In the genomic region with DNA sequence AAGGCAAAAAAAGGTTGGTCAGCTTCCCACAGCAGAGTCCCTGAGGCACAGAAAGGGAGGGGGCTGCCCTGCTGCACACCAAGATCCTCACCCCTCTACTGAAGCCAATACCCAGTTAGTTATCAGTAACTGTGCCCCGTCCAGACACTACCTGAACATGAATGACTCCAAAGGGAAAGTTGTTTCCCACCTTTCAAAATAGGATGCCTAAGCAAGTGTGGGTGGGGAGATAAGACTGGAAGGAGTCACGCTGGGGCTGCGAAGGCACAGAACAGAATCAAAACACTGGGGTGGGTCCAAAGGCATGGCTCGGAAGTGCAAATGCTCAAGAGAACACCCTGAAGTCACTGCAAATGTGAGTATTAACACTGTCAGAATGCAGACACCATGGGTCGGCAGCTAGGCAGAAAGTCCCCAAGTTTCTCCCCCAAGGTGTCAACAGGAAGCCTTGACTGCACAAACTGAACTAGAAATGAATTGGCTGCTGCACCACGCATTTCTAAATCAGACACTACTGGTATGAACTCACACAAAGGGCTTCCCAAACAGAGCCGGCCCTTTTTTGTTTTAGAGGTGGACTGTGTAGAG, we compare ENCODE assay signal across 13 mouse cellular contexts. TPM values are rescaled to one million over a fixed set of nuclear protein-coding genes. Genes with fewer than 3 reads are reported as not detected.
DNase-seq lines count a peak whose midpoint lies in the region; ATAC-seq and TF ChIP-seq lines count a peak whose summit lies in the region.
"Had no signal": no experiment of that assay in that cellular context is flagged by ENCODE, and none has a peak within 500 bp of the region (broad histone marks: within the 10 kb centered on the region; RNA-seq: fewer than 3 reads in every experiment).

No protein-coding gene starts in this region.

- DNase-seq in lung, embryonic 14.5 days = no peak
- DNase-seq in lung, postnatal 36 days = no peak
- DNase-seq in liver, embryonic 13.5 days = peak; percentile 85
- DNase-seq in spleen, postnatal 14 days (ENCODE audit: low spot score in 2 of 2) = peak; percentile 35 to 40
- no peak for DNase-seq in adrenal gland, adult (ENCODE audit: inconsistent age in 2 of 2, low spot score in 1 of 2)
- DNase-seq in gastrocnemius, postnatal 4 days (ENCODE audit: low spot score in 2 of 2) = no peak
- DNase-seq in midbrain, postnatal 0 days (ENCODE audit: low spot score) = no peak
- DNase-seq: kidney, adult 2 months; right cerebral cortex, adult 18-20 months; thymus, postnatal 14 days had no signal

- TF ChIP-seq POLR2A in bone marrow, adult 2 months (IDR thresholded peaks at IDR 0.05; ENCODE audit: borderline replicate concordance, control insufficient read depth, low read depth, low read length) = no peak

- peaks cover 8% of the 10 kb centered on the region; the same call in 1 of the 2 replicates for H3K27me3 ChIP-seq in lung, embryonic 14.5 days (ENCODE audit: insufficient read depth, low read length)
- peaks cover 12% of the 10 kb centered on the region; the same call in 1 of the 2 replicates for H3K27me3 ChIP-seq in liver, embryonic 13.5 days
- peaks cover 17% of the 10 kb centered on the region for H3K27me3 ChIP-seq in midbrain, postnatal 0 days (ENCODE audit: insufficient read depth, low read length)

- H3K9me3 ChIP-seq in lung, embryonic 14.5 days (ENCODE audit: low read depth, low read length) = no peaks in the 10 kb centered on the region
- H3K9me3 ChIP-seq in liver, embryonic 13.5 days (replicated peaks) = no peaks in the 10 kb centered on the region
- H3K9me3 ChIP-seq in midbrain, postnatal 0 days (ENCODE audit: low read length) = no peaks in the 10 kb centered on the region
- H3K9me3 ChIP-seq: forebrain, embryonic 10.5 days; limb, embryonic 15.5 days had no signal

- peak overlapping the region; percentile 4; the same call in 1 of the 2 replicates for H3K4me2 ChIP-seq in lung, embryonic 14.5 days
- H3K4me2 ChIP-seq in liver, embryonic 13.5 days = peak overlapping the region; percentile 81
- no peak overlapping the region for H3K4me2 ChIP-seq in midbrain, postnatal 0 days (ENCODE audit: low read depth, low read length, poor library complexity, severe bottlenecking)
- H3K4me2 ChIP-seq: limb, embryonic 15.5 days had no signal

- H3K36me3 ChIP-seq in lung, embryonic 14.5 days (ENCODE audit: insufficient read depth) = no peaks in the 10 kb centered on the region
- peaks cover 37% of the 10 kb centered on the region for H3K36me3 ChIP-seq in liver, embryonic 13.5 days
- H3K36me3 ChIP-seq in midbrain, postnatal 0 days (ENCODE audit: insufficient read depth, low read length) = no peaks in the 10 kb centered on the region
- H3K36me3 ChIP-seq: forebrain, embryonic 10.5 days; limb, embryonic 15.5 days had no signal

- peak overlapping the region; percentile 58; the same call in 1 of the 2 replicates for H3K27ac ChIP-seq in lung, embryonic 14.5 days (ENCODE audit: low read depth)
- H3K27ac ChIP-seq in bone marrow, adult 2 months (ENCODE audit: control insufficient read depth, insufficient read depth, low read depth, low read length, poor library complexity) = peak overlapping the region; percentile 75
- peak overlapping the region; percentile 100 for H3K27ac ChIP-seq in liver, embryonic 13.5 days
- H3K27ac ChIP-seq in midbrain, postnatal 0 days (ENCODE audit: low read depth, low read length) = no peak overlapping the region
- H3K27ac ChIP-seq: forebrain, embryonic 10.5 days; limb, embryonic 15.5 days had no signal

- 45% methylated on average over 7 of the region's 7 CpGs for WGBS in lung, embryonic 14.5 days
- WGBS in bone marrow, adult 2 months = 49% methylated on average over 7 of the region's 7 CpGs
- 18% methylated on average over 7 of the region's 7 CpGs for WGBS in liver, embryonic 13.5 days (ENCODE audit: insufficient replicate concordance)
- WGBS in midbrain, postnatal 0 days = 60% methylated on average over 7 of the region's 7 CpGs

- no peak overlapping the region for H3K9ac ChIP-seq in lung, embryonic 14.5 days
- H3K9ac ChIP-seq in liver, embryonic 13.5 days = peak overlapping the region; percentile 99
- H3K9ac ChIP-seq in midbrain, postnatal 0 days (replicated peaks; ENCODE audit: low read length, poor library complexity, severe bottlenecking) = no peak overlapping the region
- H3K9ac ChIP-seq: limb, embryonic 15.5 days had no signal

- H3K4me1 ChIP-seq in lung, embryonic 14.5 days (ENCODE audit: insufficient read depth) = no peaks in the 10 kb centered on the region
- no peaks in the 10 kb centered on the region; the same call in none of the 2 replicates for H3K4me1 ChIP-seq in bone marrow, adult 2 months (ENCODE audit: control insufficient read depth, insufficient read depth, low read length)
- peaks cover 90% of the 10 kb centered on the region for H3K4me1 ChIP-seq in liver, embryonic 13.5 days (replicated peaks)
- no peaks in the 10 kb centered on the region for H3K4me1 ChIP-seq in midbrain, postnatal 0 days (ENCODE audit: insufficient read depth, low read length)
- H3K4me1 ChIP-seq: limb, embryonic 15.5 days had no signal

- TF ChIP-seq CTCF in lung, embryonic 14.5 days (IDR thresholded peaks at IDR 0.05; ENCODE audit: low read depth) = no peak
- TF ChIP-seq CTCF in bone marrow, adult 2 months (IDR thresholded peaks at IDR 0.05; ENCODE audit: control insufficient read depth, insufficient read depth, low read length) = no peak
- TF ChIP-seq CTCF in midbrain, postnatal 0 days (IDR thresholded peaks at IDR 0.05) = no peak

- H3K4me3 ChIP-seq in lung, embryonic 14.5 days (ENCODE audit: low read depth, low read length) = peak overlapping the region; percentile 6; the same call in 1 of the 2 replicates
- no peak overlapping the region for H3K4me3 ChIP-seq in bone marrow, adult 2 months (replicated peaks; ENCODE audit: control insufficient read depth, low read depth, low read length)
- peak overlapping the region; percentile 55 for H3K4me3 ChIP-seq in liver, embryonic 13.5 days (replicated peaks)
- no peak overlapping the region for H3K4me3 ChIP-seq in midbrain, postnatal 0 days (ENCODE audit: low read depth, low read length)
- H3K4me3 ChIP-seq: forebrain, embryonic 10.5 days; limb, embryonic 15.5 days had no signal

- peak; percentile 54; the same call in 1 of the 2 replicates for ATAC-seq in lung, embryonic 14.5 days (ENCODE audit: insufficient read depth)
- ATAC-seq in liver, embryonic 13.5 days (ENCODE audit: low read depth) = peak; percentile 86
- no peak for ATAC-seq in midbrain, postnatal 0 days (ENCODE audit: low FRiP score)

RNA-seq across cellular contexts. Expression of gene Tent5c, which starts 6.7 kb away (rescaled TPM):
- polyA plus RNA-seq in lung, embryonic 14.5 days (2014; fragmentation: Nextera tagmentation; extraction: Ambion mirVana) = 6.9 and 8.7 TPM in 2 replicates
- 151 and 236 TPM in 2 replicates for polyA plus RNA-seq in bone marrow, adult 2 months (2011; ENCODE audit: insufficient read depth, insufficient read length, low replicate concordance, missing spikeins)
- polyA plus RNA-seq in liver, embryonic 13.5 days (2015; fragmentation: Nextera tagmentation; extraction: Ambion mirVana) = 63.7 and 76.5 TPM in 2 replicates
- total RNA-seq in gastrocnemius, postnatal 4 days (2021) = 1 to 10 TPM; 4.0 to 6.5 TPM
- 1.9 and 2.1 TPM in 2 replicates for total RNA-seq in midbrain, postnatal 0 days (2014; rRNA removed)
- polyA plus RNA-seq in midbrain, postnatal 0 days (2015; fragmentation: Nextera tagmentation; extraction: Ambion mirVana) = 0.56 and 0.69 TPM in 2 replicates

Comparison
In these comparisons a context has a peak if more than half of its experiments do, and no peak if none do; other contexts are left out.
1. DNase-seq: peak in liver, embryonic 13.5 days (single experiment) and spleen, postnatal 14 days (2 of 2); none in lung, embryonic 14.5 days (single experiment), lung, postnatal 36 days (single experiment), adrenal gland, adult (0 of 2), gastrocnemius, postnatal 4 days (0 of 2) and midbrain, postnatal 0 days (single experiment).
2. H3K4me3 ChIP-seq: peak in lung, embryonic 14.5 days (single experiment) and liver, embryonic 13.5 days (single experiment); none in bone marrow, adult 2 months (single experiment) and midbrain, postnatal 0 days (single experiment).